Mouse (Mus musculus) induced T-regulatory cell, adult 2 months (primary cell): ENCODE results near the gene Anapc16.
A peak's percentile ranks its signal among the peaks of the same experiment; 100 is the strongest.

Experiments used
- DNase-seq: peaks from one replicate; pipeline ENCODE4 v3.0.0-alpha.2; 2012; ENCODE audit warnings: low read depth

Anapc16 gene

DNA sequence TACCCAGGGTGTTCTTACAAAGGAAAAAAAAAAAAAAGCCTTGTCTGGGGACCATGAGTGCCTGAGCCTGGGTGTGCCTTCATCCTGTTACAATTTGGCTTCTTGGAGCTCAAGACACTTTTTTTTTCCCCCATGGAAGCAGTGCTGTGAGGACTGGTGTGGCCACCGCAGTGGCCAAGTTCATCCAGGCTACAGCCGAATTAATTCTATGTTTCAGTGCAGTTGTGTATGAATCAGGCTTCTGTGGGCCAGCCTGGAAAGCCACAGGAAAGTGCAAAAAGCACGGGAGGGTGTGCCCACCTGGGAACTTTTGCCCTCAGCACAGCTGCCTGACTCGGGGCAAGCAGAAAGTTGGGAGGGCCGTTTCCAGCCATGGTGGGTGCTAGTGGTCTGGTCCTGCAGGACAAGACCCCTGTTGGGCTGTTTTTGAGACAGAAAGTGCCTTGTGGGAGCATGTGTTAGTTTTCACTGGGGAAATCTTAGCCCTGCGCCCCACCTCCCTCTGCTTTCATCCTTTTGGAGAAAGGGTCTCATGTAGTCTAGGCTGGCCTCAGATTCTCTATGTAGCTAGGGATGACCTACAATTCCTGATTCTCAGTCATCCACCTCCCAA lies 32.4 kb downstream of the Anapc16 start:
- no peak for DNase-seq

GRCm38 (mm10) chr10:59969821-59970449 lies 33.0 kb downstream of the Anapc16 start:
- peak; percentile 64 for DNase-seq

DNA sequence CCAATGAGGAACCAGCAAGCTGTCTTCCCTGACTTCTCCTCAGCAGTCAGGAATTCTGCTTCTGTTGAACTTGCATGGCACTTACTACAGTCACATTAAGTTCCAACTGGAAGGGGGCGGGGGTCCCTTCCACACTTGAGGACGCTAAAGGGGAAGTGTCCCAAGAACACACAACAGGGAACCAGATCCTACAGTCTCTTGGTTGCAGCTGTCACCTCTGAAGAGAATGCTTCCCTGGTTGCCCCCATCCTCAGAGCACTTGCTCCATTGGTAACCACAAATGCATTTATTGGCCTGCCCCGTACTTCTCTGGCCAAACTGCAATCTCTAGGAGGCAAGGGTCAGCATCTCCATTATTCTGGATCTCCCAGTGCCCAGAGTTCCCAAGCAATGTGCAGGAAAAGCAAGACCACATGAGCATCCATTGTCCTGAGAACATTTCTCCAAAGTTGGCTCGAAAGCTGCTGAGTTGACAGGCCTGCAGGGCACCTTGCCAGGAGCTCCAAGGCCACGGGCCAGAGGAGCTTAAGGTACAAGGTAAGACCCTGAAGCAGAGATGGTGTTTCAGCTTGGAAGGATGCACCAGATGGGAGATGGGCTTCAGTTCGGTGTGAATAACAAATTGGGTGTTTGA lies 35.5 kb downstream of the Anapc16 start:
- DNase-seq, result no peak

DNA sequence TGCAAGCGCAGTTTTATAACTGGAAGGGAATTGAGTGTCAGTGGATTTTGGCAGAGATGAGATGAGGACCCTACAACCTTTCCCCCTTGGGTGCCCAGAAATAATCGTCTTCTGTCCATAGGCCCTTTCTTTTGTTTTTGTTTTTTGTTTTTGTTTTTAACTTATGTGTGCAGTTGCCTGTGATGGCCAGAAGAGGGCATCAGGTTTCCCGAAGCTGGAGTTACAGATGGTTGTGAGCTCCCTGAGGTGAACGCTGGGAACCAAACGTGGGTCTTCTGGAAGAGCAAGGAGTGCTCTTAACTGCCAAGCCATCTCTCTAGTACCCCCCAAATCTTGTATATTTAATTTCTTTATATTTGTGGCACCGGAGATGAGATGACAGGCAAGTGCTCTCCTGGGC lies 36.2 kb downstream of the Anapc16 start:
- DNase-seq, result peak; percentile 14

GRCm38 (mm10) chr10:59965788-59966187 lies 37.1 kb downstream of the Anapc16 start:
- DNase-seq, result peak; percentile 12

- DNase-seq, result no peak
Measured at GRCm38 (mm10) chr10:59965362-59965695, 37.6 kb downstream of the Anapc16 start.

GRCm38 (mm10) chr10:59964504-59965361 lies 38.2 kb downstream of the Anapc16 start:
- DNase-seq, result peak; percentile 90

GRCm38 (mm10) chr10:59963609-59964008 lies 39.3 kb downstream of the Anapc16 start:
- DNase-seq, result no peak

GRCm38 (mm10) chr10:59959517-59959916 lies 43.4 kb downstream of the Anapc16 start:
- DNase-seq, result peak; percentile 85

- no peak for DNase-seq
Measured at GRCm38 (mm10) chr10:59958458-59958857, 44.5 kb downstream of the Anapc16 start.

GRCm38 (mm10) chr10:59957171-59958149 lies 45.5 kb downstream of the Anapc16 start:
- no peak for DNase-seq

DNA sequence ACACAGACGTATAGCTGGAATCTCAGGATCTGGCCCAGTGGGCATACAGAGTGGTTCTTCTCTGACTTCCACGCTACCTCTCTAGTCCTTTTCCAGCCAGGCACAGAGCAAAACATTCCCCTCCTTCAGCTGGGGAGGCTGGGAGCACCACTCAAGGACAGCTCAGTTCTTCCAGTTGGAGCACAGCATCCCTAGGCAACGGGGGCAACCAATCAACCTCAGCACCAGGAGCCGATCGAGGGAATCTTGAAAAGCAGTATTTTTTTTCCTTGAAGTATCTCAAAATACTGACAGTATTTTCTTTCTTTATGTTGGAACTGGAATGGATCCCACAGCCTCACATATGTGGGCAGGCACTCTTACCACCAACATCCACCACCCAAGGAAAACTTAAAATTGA lies 46.3 kb downstream of the Anapc16 start:
- DNase-seq, result no peak

DNA sequence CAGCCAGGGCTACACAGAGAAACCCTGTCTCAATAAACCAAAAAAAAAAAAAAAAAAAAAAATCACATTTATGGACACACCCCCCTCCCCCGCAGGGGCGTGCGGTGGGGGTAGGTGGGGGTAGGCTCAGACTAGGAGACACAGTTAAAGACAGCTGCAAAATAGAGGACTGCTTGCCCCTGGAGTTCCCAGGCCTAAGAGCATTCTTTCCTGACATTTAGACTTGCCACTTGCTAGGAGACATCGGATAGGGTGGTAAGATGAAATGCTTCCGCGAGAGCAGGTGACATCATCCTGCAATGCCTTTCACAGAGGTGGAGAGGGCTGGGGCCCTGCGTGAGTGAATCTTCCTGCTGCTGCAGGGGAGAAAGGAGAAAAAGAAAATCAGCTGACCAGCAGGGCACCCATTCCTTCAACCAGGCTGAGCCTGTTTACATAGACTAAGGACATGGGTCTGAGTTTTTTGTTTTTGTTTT lies 49.3 kb downstream of the Anapc16 start:
- peak; percentile 71 for DNase-seq

GRCm38 (mm10) chr10:59952781-59953563 lies 50.0 kb downstream of the Anapc16 start:
- peak; percentile 66 for DNase-seq

DNA sequence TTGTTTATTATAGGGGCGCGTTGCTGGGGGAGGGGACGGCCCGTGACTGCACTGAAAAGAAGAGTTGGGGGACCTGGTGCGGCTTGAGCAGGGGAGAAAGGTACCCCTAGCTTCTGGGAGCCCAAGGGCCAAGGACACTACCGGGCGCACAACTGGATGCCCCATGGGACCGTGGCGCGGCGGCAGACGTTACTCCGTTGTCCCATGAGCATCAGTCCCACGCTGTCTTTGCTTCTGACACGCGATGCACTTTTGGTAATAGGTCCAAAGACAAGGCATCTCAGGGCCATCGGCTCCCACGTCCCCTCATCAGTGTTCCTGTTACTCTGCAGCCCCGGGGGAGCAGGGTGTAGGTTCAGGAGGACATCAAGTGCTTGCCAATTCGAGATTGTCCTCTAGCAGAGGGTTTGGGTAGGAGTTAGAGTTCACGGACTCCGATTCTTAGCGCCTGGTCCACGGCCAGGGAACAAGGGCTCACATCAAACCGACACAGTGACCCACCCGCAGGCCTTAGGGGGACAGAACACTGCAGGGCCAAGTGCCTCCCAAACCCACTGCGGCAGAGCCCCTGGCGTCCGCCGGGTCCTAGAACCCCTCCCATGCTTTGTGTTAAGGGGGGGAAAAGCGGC lies 50.7 kb downstream of the Anapc16 start:
- DNase-seq, result no peak

GRCm38 (mm10) chr10:59951211-59952151 lies 51.5 kb downstream of the Anapc16 start, which contains the start of gene Ddit4:
TSS of gene Ddit4 (minus strand) at chr10:59951834.
- DNase-seq, result peak; percentile 98

GRCm38 (mm10) chr10:59950716-59951191 lies 52.2 kb downstream of the Anapc16 start:
- DNase-seq, result peak; percentile 78

GRCm38 (mm10) chr10:59949783-59950605 lies 52.9 kb downstream of the Anapc16 start:
- peak; percentile 55 for DNase-seq
